Mouse (Mus musculus) intestine, postnatal 0 days (tissue): ENCODE measurements around the gene Etfbkmt. TPM values are rescaled to one million over a fixed set of nuclear protein-coding genes. Genes with fewer than 3 reads are reported as not detected.

ENCODE experiments used
- ATAC-seq: fragments of 200-750 bp; cut with Nextera tagmentation; 2 replicates; pipeline ENCODE4 v1.8.0; 2017; ENCODE audit warnings: mild to moderate bottlenecking, moderate TSS enrichment, moderate library complexity
- H3K27ac ChIP-seq: fragments of 300-500 bp; sonication (generic); 2 replicates; pipeline ENCODE4 v1.5.1; 2014; ENCODE audit warnings: mild to moderate bottlenecking, low read depth, low read length, moderate library complexity
- H3K27me3 ChIP-seq: fragments of 300-500 bp; sonication (generic); replicated peaks from 2 replicates; pipeline ENCODE4 v1.6.1; 2014; ENCODE audit warnings: low read length, mixed read lengths; ENCODE audit not compliant: control insufficient read depth, insufficient read depth
- H3K36me3 ChIP-seq: fragments of 300-500 bp; sonication (generic); 2 replicates; pipeline ENCODE4 v1.6.1; 2014; ENCODE audit warnings: mild to moderate bottlenecking, moderate library complexity; ENCODE audit not compliant: control insufficient read depth, insufficient read depth
- H3K4me1 ChIP-seq: fragments of 300-500 bp; sonication (generic); replicated peaks from 2 replicates; pipeline ENCODE4 v1.6.1; 2014; ENCODE audit warnings: antibody characterized with exemption, low read length, mixed read lengths; ENCODE audit not compliant: control insufficient read depth, insufficient read depth
- H3K4me2 ChIP-seq: fragments of 300-500 bp; sonication (generic); replicated peaks from 2 replicates; pipeline ENCODE4 v1.6.1; 2014; ENCODE audit warnings: low read depth, mild to moderate bottlenecking, moderate library complexity
- H3K4me3 ChIP-seq: fragments of 300-500 bp; sonication (generic); 2 replicates; pipeline ENCODE4 v1.5.1; 2014; ENCODE audit warnings: low read depth, low read length
- H3K9ac ChIP-seq: fragments of 300-500 bp; sonication (generic); 2 replicates; pipeline ENCODE4 v1.6.1; 2014; ENCODE audit warnings: mild to moderate bottlenecking, low read depth, low read length
- H3K9me3 ChIP-seq: fragments of 300-500 bp; sonication (generic); 2 replicates; pipeline ENCODE4 v1.6.1; 2016; ENCODE audit warnings: mixed run types; ENCODE audit not compliant: control insufficient read depth
- CTCF ChIP-seq: sonication (generic); IDR thresholded peaks from 2 replicates; pipeline ENCODE4 v1.5.1; 2016; ENCODE audit warnings: low read depth, mild to moderate bottlenecking, control low read depth, antibody characterized with exemption, moderate library complexity
- WGBS: fragments of 180-500 bp; shearing (Covaris S2); extraction: QIAGEN DNeasy Blood & Tissue Kit; methylation state at CpG from one replicate; pipeline ENCODE4 v1.1.7; 2014; 5-methylcytosine and 5-hydroxymethylcytosine counted together
- polyA plus RNA-seq: library from polyadenylated mRNA; unstranded; fragments of >200 nt; fragmentation: Nextera tagmentation; extraction: Ambion mirVana; gene quantifications from 2 replicates; pipeline ENCODE4 v1.2.1, GENCODE M21; 2015

Etfbkmt gene
- polyA plus RNA-seq, 1 experiment from 2014 or later = 11.6 TPM

- 32% methylated on average over 4 of the region's 4 CpGs for WGBS
- peak; percentile 75 for ATAC-seq
- no peaks in the 10 kb centered on the region for H3K27me3 ChIP-seq
- H3K4me3 ChIP-seq = no peak overlapping the region
- no peak overlapping the region for H3K4me2 ChIP-seq
- H3K9ac ChIP-seq = no peak overlapping the region
- peak overlapping the region; percentile 46; the same call in 1 of the 2 replicates for H3K27ac ChIP-seq
- no peaks in the 10 kb centered on the region for H3K4me1 ChIP-seq
- no peak for TF ChIP-seq CTCF
- no peaks in the 10 kb centered on the region for H3K9me3 ChIP-seq
- peaks cover 32% of the 10 kb centered on the region for H3K36me3 ChIP-seq
These were observed 34.4 kb downstream of the Etfbkmt start for GRCm38 (mm10) chr6:149173831-149174625.

- Histone ChIP-seq H3K4me3 (no peak overlapping the region), H3K9me3 (no peaks in the 10 kb centered on the region), H3K9ac (no peak overlapping the region), H3K4me1 (no peaks in the 10 kb centered on the region), H3K36me3 (peaks cover 41% of the 10 kb centered on the region), H3K4me2 (no peak overlapping the region), H3K27me3 (no peaks in the 10 kb centered on the region), H3K27ac (no peak overlapping the region; the same call in 1 of the 2 replicates)
- 77% methylated on average over 3 of the region's 3 CpGs for WGBS
- TF ChIP-seq CTCF = no peak
- no peak for ATAC-seq
These were observed 35.4 kb downstream of the Etfbkmt start for GRCm38 (mm10) chr6:149174932-149175570.

GRCm38 (mm10) chr6:149179064-149179463, 39.4 kb downstream of the Etfbkmt start:
- no peak for ATAC-seq
- Histone ChIP-seq H3K27ac (no peak overlapping the region; the same call in 1 of the 2 replicates), H3K9ac (no peak overlapping the region), H3K9me3 (no peaks in the 10 kb centered on the region), H3K4me3 (no peak overlapping the region), H3K4me1 (no peaks in the 10 kb centered on the region), H3K36me3 (peaks cover 66% of the 10 kb centered on the region), H3K4me2 (no peak overlapping the region), H3K27me3 (no peaks in the 10 kb centered on the region)
- no peak for TF ChIP-seq CTCF

GRCm38 (mm10) chr6:149184007-149184406, 44.4 kb downstream of the Etfbkmt start:
- WGBS = 95% methylated on average over 1 of the region's 1 CpGs
- H3K27me3 ChIP-seq = no peaks in the 10 kb centered on the region
- H3K9me3 ChIP-seq = no peaks in the 10 kb centered on the region
- H3K9ac ChIP-seq = no peak overlapping the region
- no peak overlapping the region for H3K4me2 ChIP-seq
- 0 out of 2 replicates have a peak, but pooled peaks cover 3% of the 10 kb centered on the region for H3K4me1 ChIP-seq
- ATAC-seq = no peak
- H3K4me3 ChIP-seq = no peak overlapping the region
- TF ChIP-seq CTCF = no peak
- no peak overlapping the region for H3K27ac ChIP-seq
- peaks cover 34% of the 10 kb centered on the region for H3K36me3 ChIP-seq

- no peak for TF ChIP-seq CTCF
- Histone ChIP-seq H3K4me2 (peak overlapping the region; percentile 82), H3K27me3 (no peaks in the 10 kb centered on the region), H3K36me3 (peaks cover 7% of the 10 kb centered on the region), H3K9ac (no peak overlapping the region), H3K9me3 (no peaks in the 10 kb centered on the region), H3K4me3 (peak overlapping the region; percentile 86), H3K4me1 (0 out of 2 replicates have a peak, but pooled peaks cover 3% of the 10 kb centered on the region), H3K27ac (no peak overlapping the region)
- WGBS = 51% methylated on average over 1 of the region's 1 CpGs
- no peak for ATAC-seq
These were observed 47.7 kb downstream of the Etfbkmt start for GRCm38 (mm10) chr6:149187371-149187770.

GRCm38 (mm10) chr6:149188041-149188924, 48.6 kb downstream of the Etfbkmt start, which contains the start of gene Amn1:
Gene Amn1 (minus strand): TSS chr6:149188712.
- H3K4me1 ChIP-seq = 0 out of 2 replicates have a peak, but pooled peaks cover 3% of the 10 kb centered on the region
- peak; percentile 94 for ATAC-seq
- H3K9ac ChIP-seq = peak within 1 kb of the TSS; percentile 95
- peak within 1 kb of the TSS; percentile 94 for H3K27ac ChIP-seq
- peak within 1 kb of the TSS; percentile 82 for H3K4me2 ChIP-seq
- no peaks in the 10 kb centered on the region; the same call in 1 of the 2 replicates for H3K36me3 ChIP-seq
- TF ChIP-seq CTCF = peak; percentile 47; the same call in 1 of the 2 replicates
- under 1% methylated on average over 34 of the region's 34 CpGs for WGBS
- peak within 1 kb of the TSS; percentile 86 for H3K4me3 ChIP-seq
- no peaks in the 10 kb centered on the region for H3K27me3 ChIP-seq
- no peaks in the 10 kb centered on the region for H3K9me3 ChIP-seq
